12 mouse cellular contexts compared by ENCODE assay signal in the genomic region with DNA sequence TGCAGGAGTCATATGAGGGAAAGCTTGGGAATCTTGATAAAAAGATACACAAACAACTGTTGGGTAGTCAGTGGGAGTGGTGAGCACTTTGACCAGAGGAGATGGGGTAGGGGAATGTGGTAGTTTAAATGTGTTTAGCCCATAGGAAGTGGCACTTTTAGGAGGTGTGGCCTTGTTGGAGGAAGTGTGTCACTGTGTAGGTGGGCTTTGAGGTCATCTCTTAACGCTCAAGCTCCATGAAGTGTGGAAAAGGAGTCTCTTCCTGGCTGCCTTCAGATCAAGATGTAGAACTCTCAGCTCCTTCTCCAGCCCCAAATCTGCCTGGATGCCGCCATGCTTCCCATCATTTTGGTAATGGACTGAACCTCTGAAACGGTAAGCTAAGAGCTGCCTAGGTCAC. TPM values are rescaled to one million over a fixed set of nuclear protein-coding genes. Genes with fewer than 3 reads are reported as not detected.
A peak's percentile ranks its signal among the peaks of the same experiment; 100 is the strongest.
DNase-seq lines count a peak whose midpoint lies in the region; ATAC-seq and TF ChIP-seq lines count a peak whose summit lies in the region.
"Had no signal": no experiment of that assay in that cellular context is flagged by ENCODE, and none has a peak within 500 bp of the region (broad histone marks: within the 10 kb centered on the region; RNA-seq: fewer than 3 reads in every experiment).

TSS of gene Lamb3 (plus strand) at position 197 of the 400 bp plus-strand sequence.

- no peaks in the 10 kb centered on the region for H3K36me3 ChIP-seq in lung, embryonic 15.5 days
- H3K36me3 ChIP-seq in hindbrain, embryonic 10.5 days = no peaks in the 10 kb centered on the region
- H3K36me3 ChIP-seq: heart, embryonic 13.5 days; hindbrain, embryonic 15.5 days; neural tube, embryonic 13.5 days had no signal

- WGBS in lung, embryonic 15.5 days = 87% methylated on average over 3 of the region's 3 CpGs
- 51% methylated on average over 3 of the region's 3 CpGs for WGBS in bone marrow, adult 2 months
- WGBS in hindbrain, embryonic 10.5 days = 90% methylated on average over 3 of the region's 3 CpGs

- no peak for TF ChIP-seq POLR2A in bone marrow, adult 2 months (IDR thresholded peaks at IDR 0.05; ENCODE audit: borderline replicate concordance, control insufficient read depth, low read depth, low read length)

- no peaks in the 10 kb centered on the region for H3K4me1 ChIP-seq in lung, embryonic 15.5 days
- no peaks in the 10 kb centered on the region; the same call in none of the 2 replicates for H3K4me1 ChIP-seq in bone marrow, adult 2 months (ENCODE audit: control insufficient read depth, insufficient read depth, low read length)
- H3K4me1 ChIP-seq in hindbrain, embryonic 10.5 days (replicated peaks) = no peaks in the 10 kb centered on the region
- H3K4me1 ChIP-seq: hindbrain, embryonic 15.5 days; neural tube, embryonic 13.5 days had no signal

- H3K4me2 ChIP-seq in lung, embryonic 15.5 days = no peak within 1 kb of the TSS
- H3K4me2 ChIP-seq: heart, embryonic 13.5 days; hindbrain, embryonic 15.5 days; neural tube, embryonic 13.5 days had no signal

- H3K9me3 ChIP-seq in lung, embryonic 15.5 days = no peaks in the 10 kb centered on the region
- no peaks in the 10 kb centered on the region for H3K9me3 ChIP-seq in hindbrain, embryonic 10.5 days
- H3K9me3 ChIP-seq: heart, embryonic 13.5 days; hindbrain, embryonic 15.5 days; neural tube, embryonic 13.5 days had no signal

- H3K27me3 ChIP-seq in lung, embryonic 15.5 days = no peaks in the 10 kb centered on the region
- H3K27me3 ChIP-seq in hindbrain, embryonic 10.5 days (ENCODE audit: insufficient read depth, poor library complexity, severe bottlenecking) = no peaks in the 10 kb centered on the region
- H3K27me3 ChIP-seq: heart, embryonic 13.5 days; hindbrain, embryonic 15.5 days; neural tube, embryonic 13.5 days had no signal

- no peak within 1 kb of the TSS for H3K4me3 ChIP-seq in lung, embryonic 15.5 days
- H3K4me3 ChIP-seq in bone marrow, adult 2 months (replicated peaks; ENCODE audit: control insufficient read depth, low read depth, low read length) = peak within 1 kb of the TSS; percentile 39
- H3K4me3 ChIP-seq in hindbrain, embryonic 10.5 days = no peak within 1 kb of the TSS
- H3K4me3 ChIP-seq: heart, embryonic 13.5 days; hindbrain, embryonic 15.5 days; neural tube, embryonic 13.5 days had no signal

- no peak for DNase-seq in lung, postnatal 25 days (ENCODE audit: low spot score)
- DNase-seq in CD4-positive, CD25-positive, alpha-beta regulatory T cell, adult 2 months (ENCODE audit: low read depth, low spot score) = peak; percentile 56
- peak; percentile 42 to 53 for DNase-seq in natural killer cell, adult 2 months (ENCODE audit: low spot score in 2 of 2)
- no peak for DNase-seq in embryo, embryonic 9.5 days (ENCODE audit: extremely low spot score)
- no peak for DNase-seq in hindbrain, embryonic 10.5 days (ENCODE audit: low spot score)
- DNase-seq in kidney, postnatal 36 days = no peak

- no peak for ATAC-seq in lung, embryonic 15.5 days (ENCODE audit: borderline replicate concordance, extremely low read depth, low FRiP score, low TSS enrichment)

- H3K27ac ChIP-seq in lung, embryonic 15.5 days = no peak within 1 kb of the TSS
- H3K27ac ChIP-seq in bone marrow, adult 2 months (ENCODE audit: control insufficient read depth, insufficient read depth, low read depth, low read length, poor library complexity) = peak within 1 kb of the TSS; percentile 32; the same call in 1 of the 2 replicates
- no peak within 1 kb of the TSS for H3K27ac ChIP-seq in hindbrain, embryonic 10.5 days
- H3K27ac ChIP-seq: heart, embryonic 13.5 days; hindbrain, embryonic 15.5 days; liver, embryonic 14.5 days; neural tube, embryonic 13.5 days had no signal

- TF ChIP-seq CTCF in bone marrow, adult 2 months (IDR thresholded peaks at IDR 0.05; ENCODE audit: control insufficient read depth, insufficient read depth, low read length) = no peak

- H3K9ac ChIP-seq in lung, embryonic 15.5 days = no peak within 1 kb of the TSS
- H3K9ac ChIP-seq: heart, embryonic 13.5 days; hindbrain, embryonic 15.5 days; liver, embryonic 14.5 days; neural tube, embryonic 13.5 days had no signal

RNA-seq across cellular contexts. Expression of gene Lamb3, which starts in this region (rescaled TPM):
- polyA plus RNA-seq in lung, embryonic 15.5 days (2015; fragmentation: Nextera tagmentation; extraction: Ambion mirVana) = 38.1 and 43.9 TPM in 2 replicates
- polyA plus RNA-seq in bone marrow, adult 2 months (2011; ENCODE audit: insufficient read depth, insufficient read length, low replicate concordance, missing spikeins) = 0.82 and 1.0 TPM in 2 replicates
- polyA plus RNA-seq in hindbrain, embryonic 10.5 days (2016; fragmentation: Nextera tagmentation; extraction: Ambion mirVana) = 0.37 and 0.46 TPM in 2 replicates

Comparison
In these comparisons a context has a peak if more than half of its experiments do, and no peak if none do; other contexts are left out.
1. RNA of gene Lamb3 (polyA plus RNA-seq): 38.1 to 43.9 TPM in lung, embryonic 15.5 days; 0.82 to 1.0 TPM in bone marrow, adult 2 months and 0.37 to 0.46 TPM in hindbrain, embryonic 10.5 days; every median in the first group is over 10 times any median in the second.
2. DNase-seq: peak in CD4-positive, CD25-positive, alpha-beta regulatory T cell, adult 2 months (single experiment) and natural killer cell, adult 2 months (2 of 2); none in lung, postnatal 25 days (single experiment), embryo, embryonic 9.5 days (single experiment), hindbrain, embryonic 10.5 days (single experiment) and kidney, postnatal 36 days (0 of 2).